Mouse (Mus musculus) hindbrain, embryonic 10.5 days (tissue): ENCODE data around the gene Hhat. TPM values are rescaled to one million over a fixed set of nuclear protein-coding genes. Genes with fewer than 3 reads are reported as not detected.

Source experiments
- DNase-seq: peaks from one replicate; pipeline ENCODE4 v3.0.0-alpha.2; 2017; ENCODE audit warnings: low spot score
- H3K27ac ChIP-seq: fragments of 300-500 bp; sonication (generic); 2 replicates; pipeline ENCODE4 v1.5.1; 2016; ENCODE audit warnings: mild to moderate bottlenecking, moderate library complexity
- H3K27me3 ChIP-seq: fragments of 300-500 bp; sonication (generic); 2 replicates; pipeline ENCODE4 v1.6.1; 2016; ENCODE audit warnings: mild to moderate bottlenecking; ENCODE audit not compliant: poor library complexity, insufficient read depth, severe bottlenecking
- H3K36me3 ChIP-seq: fragments of 300-500 bp; sonication (generic); 2 replicates; pipeline ENCODE4 v1.6.1; 2016; ENCODE audit warnings: mild to moderate bottlenecking, moderate library complexity
- H3K4me1 ChIP-seq: fragments of 300-500 bp; sonication (generic); replicated peaks from 2 replicates; pipeline ENCODE4 v1.6.1; 2016; ENCODE audit warnings: mild to moderate bottlenecking
- H3K4me3 ChIP-seq: fragments of 300-500 bp; sonication (generic); 2 replicates; pipeline ENCODE4 v1.5.1; 2016; ENCODE audit warnings: mild to moderate bottlenecking, moderate library complexity
- H3K9me3 ChIP-seq: fragments of 300-500 bp; sonication (generic); 2 replicates; pipeline ENCODE4 v1.6.1; 2016; ENCODE audit warnings: mild to moderate bottlenecking, moderate library complexity
- WGBS: fragments of 180-500 bp; shearing (Covaris S2); methylation state at CpG from one replicate; pipeline ENCODE4 v1.1.7; 2016; 5-methylcytosine and 5-hydroxymethylcytosine counted together
- polyA plus RNA-seq: library from polyadenylated mRNA; unstranded; fragments of >200 nt; fragmentation: Nextera tagmentation; extraction: Ambion mirVana; gene quantifications from 2 replicates; pipeline ENCODE4 v1.2.1, GENCODE M21; 2016

Gene Hhat
- polyA plus RNA-seq, 1 experiment from 2014 or later: 8.9 TPM

- H3K4me1 ChIP-seq: peaks cover 25% of the 10 kb centered on the region
- H3K27me3 ChIP-seq: peaks cover 7% of the 10 kb centered on the region
- DNase-seq: peak; percentile 65
- H3K36me3 ChIP-seq: no peaks in the 10 kb centered on the region
- H3K27ac ChIP-seq: peak overlapping the region; percentile 98
- no peaks in the 10 kb centered on the region for H3K9me3 ChIP-seq
- 22% methylated on average over 10 of the region's 10 CpGs for WGBS
- H3K4me3 ChIP-seq: peak overlapping the region; percentile 88
Observed at GRCm38 (mm10) chr1:192770130-192770494, 911 bp downstream of the Hhat start.

DNA sequence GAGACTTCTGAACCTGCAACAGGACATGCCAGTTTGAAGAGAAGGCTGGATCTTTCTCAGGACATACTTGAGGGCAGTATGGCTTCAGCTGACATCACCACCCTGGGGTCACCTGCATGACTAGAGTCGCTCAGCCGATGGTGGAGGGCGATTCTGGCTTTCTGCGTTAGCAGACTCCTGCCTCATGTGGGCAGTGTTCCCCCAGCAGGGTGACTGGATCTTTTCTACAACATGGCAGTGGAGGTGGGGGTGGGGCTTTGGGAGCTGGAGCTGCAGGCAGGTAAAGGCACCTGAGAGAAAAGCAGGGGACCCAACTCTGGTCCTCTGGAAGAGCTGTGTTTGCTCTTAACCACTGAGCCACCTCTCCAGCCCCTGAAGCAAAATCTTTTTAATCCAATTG, 5.5 kb downstream of the Hhat start:
- DNase-seq: no peak
- H3K4me3 ChIP-seq: no peak overlapping the region
- H3K27ac ChIP-seq: no peak overlapping the region
- peaks cover 16% of the 10 kb centered on the region for H3K4me1 ChIP-seq
- 35% methylated on average over 4 of the region's 4 CpGs for WGBS
- H3K27me3 ChIP-seq: no peaks in the 10 kb centered on the region
- H3K9me3 ChIP-seq: no peaks in the 10 kb centered on the region
- no peaks in the 10 kb centered on the region for H3K36me3 ChIP-seq

DNA sequence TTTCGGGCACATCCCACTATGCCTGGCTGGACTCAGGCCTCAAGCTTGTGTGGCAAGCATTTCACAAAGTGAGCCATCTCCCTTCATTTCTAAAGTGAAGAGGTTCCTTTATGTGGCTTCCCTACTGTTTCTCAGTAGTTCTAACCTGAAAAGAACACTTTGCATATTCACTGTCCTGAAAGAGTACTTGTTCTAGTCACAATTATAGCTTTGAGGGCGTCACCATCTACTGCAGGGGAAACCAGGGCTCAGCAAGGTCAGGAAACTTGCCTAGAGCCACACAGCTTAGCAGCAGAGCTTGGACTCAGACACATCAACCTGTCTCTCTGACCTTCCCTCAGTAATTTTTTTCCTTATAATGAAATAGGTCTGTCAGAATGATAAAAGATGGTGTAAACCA, 6.5 kb downstream of the Hhat start:
- Histone ChIP-seq H3K36me3 (no peaks in the 10 kb centered on the region), H3K27ac (no peak overlapping the region), H3K27me3 (no peaks in the 10 kb centered on the region), H3K9me3 (no peaks in the 10 kb centered on the region), H3K4me1 (peaks cover 6% of the 10 kb centered on the region; the same call in 1 of the 2 replicates), H3K4me3 (no peak overlapping the region)
- WGBS: 64% methylated on average over 2 of the region's 2 CpGs
- DNase-seq: no peak

GRCm38 (mm10) chr1:192762946-192763933, 7.8 kb downstream of the Hhat start:
- no peak for DNase-seq
- no peaks in the 10 kb centered on the region for H3K36me3 ChIP-seq
- 0 out of 2 replicates have a peak, but pooled peaks cover 6% of the 10 kb centered on the region for H3K4me1 ChIP-seq
- no peaks in the 10 kb centered on the region for H3K9me3 ChIP-seq
- no peak overlapping the region for H3K27ac ChIP-seq
- WGBS: 75% methylated on average over 7 of the region's 7 CpGs
- no peak overlapping the region for H3K4me3 ChIP-seq
- H3K27me3 ChIP-seq: no peaks in the 10 kb centered on the region

GRCm38 (mm10) chr1:192756674-192757073, 14.3 kb downstream of the Hhat start:
- no peaks in the 10 kb centered on the region for H3K27me3 ChIP-seq
- H3K27ac ChIP-seq: peak overlapping the region; percentile 84
- no peak for DNase-seq
- no peak overlapping the region for H3K4me3 ChIP-seq
- H3K4me1 ChIP-seq: peaks cover 37% of the 10 kb centered on the region
- no peaks in the 10 kb centered on the region for H3K9me3 ChIP-seq
- 88% methylated on average over 7 of the region's 7 CpGs for WGBS
- H3K36me3 ChIP-seq: no peaks in the 10 kb centered on the region

DNA sequence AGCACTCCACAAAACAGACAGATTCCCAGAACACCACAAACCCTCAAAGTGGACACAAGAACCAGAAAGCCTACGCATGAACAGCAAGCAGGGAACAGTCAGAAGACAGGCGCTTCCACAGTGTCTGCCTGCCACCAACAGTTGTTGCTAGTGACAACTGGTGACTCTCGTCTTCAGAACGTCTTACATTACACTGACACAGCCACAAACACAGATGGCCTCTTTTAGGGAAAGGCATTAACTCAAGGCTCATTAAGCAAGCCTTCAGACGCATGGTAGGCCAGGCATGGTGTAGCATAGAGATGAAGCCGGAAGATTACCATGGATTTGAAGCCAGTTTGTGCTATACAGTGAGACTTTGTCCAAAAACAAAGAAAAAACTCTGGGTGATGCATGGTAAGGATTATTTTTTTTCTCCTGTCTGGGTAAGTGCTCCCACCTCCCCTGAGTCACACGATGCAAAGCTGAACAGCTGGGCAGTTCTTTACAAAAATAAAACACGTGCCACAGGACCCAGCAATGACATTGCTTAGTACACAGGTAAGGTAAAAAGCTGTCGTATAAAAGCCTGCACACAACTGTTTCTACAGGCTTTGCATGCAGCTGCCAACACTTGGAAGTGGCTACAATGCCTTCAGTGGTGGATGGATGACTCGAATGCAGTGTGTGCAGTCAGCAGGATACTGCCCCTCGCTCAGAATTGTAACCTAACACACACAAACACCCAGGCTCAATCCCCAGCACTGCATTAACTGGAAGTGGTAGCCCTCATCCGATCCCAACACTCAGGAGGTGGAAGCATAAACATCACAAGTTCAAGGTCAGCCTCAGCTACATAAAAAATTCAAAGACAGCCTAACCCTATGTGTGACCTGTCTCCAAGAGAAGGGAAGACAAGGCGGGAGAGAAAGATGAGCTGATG, 15.1 kb downstream of the Hhat start:
- Histone ChIP-seq H3K9me3 (no peaks in the 10 kb centered on the region), H3K27ac (peak overlapping the region; percentile 84), H3K4me3 (peak overlapping the region; percentile 20; the same call in 1 of the 2 replicates), H3K4me1 (peaks cover 37% of the 10 kb centered on the region), H3K36me3 (no peaks in the 10 kb centered on the region), H3K27me3 (no peaks in the 10 kb centered on the region)
- 59% methylated on average over 13 of the region's 13 CpGs for WGBS
- peak; percentile 36 for DNase-seq

DNA sequence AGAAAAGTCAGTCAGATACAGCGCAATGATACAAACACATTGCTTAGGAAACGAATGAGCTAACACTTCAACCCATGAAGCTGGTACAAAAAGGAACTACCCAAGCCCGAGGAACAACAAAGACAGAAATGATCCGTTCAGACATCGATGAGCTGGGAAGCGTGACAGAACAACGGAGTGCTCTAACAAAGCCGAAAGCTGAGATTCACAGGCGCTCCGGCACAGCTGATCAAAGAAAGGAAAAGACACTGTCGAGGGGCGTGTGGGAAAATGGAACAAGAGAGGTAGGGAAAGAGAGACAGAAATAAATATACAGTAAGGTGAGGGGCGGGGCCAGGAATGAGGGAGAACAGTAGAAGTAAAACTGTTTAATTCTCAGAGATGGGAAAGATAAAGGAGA, 15.8 kb downstream of the Hhat start:
- Histone ChIP-seq H3K4me1 (peaks cover 37% of the 10 kb centered on the region), H3K27ac (peak overlapping the region; percentile 84), H3K36me3 (no peaks in the 10 kb centered on the region), H3K4me3 (peak overlapping the region; percentile 20; the same call in 1 of the 2 replicates), H3K27me3 (no peaks in the 10 kb centered on the region), H3K9me3 (no peaks in the 10 kb centered on the region)
- peak; percentile 22 for DNase-seq
- WGBS: 44% methylated on average over 13 of the region's 13 CpGs

- Histone ChIP-seq H3K4me3 (no peak overlapping the region), H3K27ac (peak overlapping the region; percentile 84; the same call in 1 of the 2 replicates), H3K4me1 (peaks cover 37% of the 10 kb centered on the region), H3K9me3 (no peaks in the 10 kb centered on the region), H3K36me3 (no peaks in the 10 kb centered on the region), H3K27me3 (no peaks in the 10 kb centered on the region)
- no peak for DNase-seq
- 94% methylated on average over 4 of the region's 4 CpGs for WGBS
Observed at GRCm38 (mm10) chr1:192754268-192754667, 16.8 kb downstream of the Hhat start.

- 56% methylated on average over 8 of the region's 8 CpGs for WGBS
- Histone ChIP-seq H3K4me1 (peaks cover 37% of the 10 kb centered on the region), H3K27ac (peak overlapping the region; percentile 51; the same call in 1 of the 2 replicates), H3K27me3 (no peaks in the 10 kb centered on the region), H3K9me3 (no peaks in the 10 kb centered on the region), H3K4me3 (no peak overlapping the region), H3K36me3 (no peaks in the 10 kb centered on the region)
- DNase-seq: peak; percentile 33
Observed at GRCm38 (mm10) chr1:192752659-192753601, 18.1 kb downstream of the Hhat start.

DNA sequence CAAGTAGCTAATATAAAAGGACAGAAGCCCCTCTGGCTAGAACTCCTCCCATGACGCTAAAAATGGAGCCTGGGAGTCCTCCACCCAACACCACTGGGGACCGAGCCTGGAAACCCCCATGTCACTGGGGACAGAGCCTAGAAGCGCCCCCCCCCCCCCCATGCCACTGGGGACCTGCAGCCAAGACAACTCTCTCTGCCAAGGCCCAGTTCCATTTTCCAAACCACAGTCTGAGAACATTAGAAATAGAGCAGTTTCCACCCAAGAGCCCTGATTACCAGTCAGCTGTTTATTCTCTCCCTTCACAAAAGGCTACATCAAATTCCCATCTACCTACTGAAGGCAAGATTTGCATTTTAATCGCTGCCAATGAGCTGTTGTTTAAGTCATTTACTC, 21.0 kb downstream of the Hhat start:
- no peak for DNase-seq
- Histone ChIP-seq H3K4me3 (no peak overlapping the region), H3K36me3 (no peaks in the 10 kb centered on the region), H3K4me1 (peaks cover 19% of the 10 kb centered on the region), H3K9me3 (no peaks in the 10 kb centered on the region), H3K27ac (no peak overlapping the region), H3K27me3 (no peaks in the 10 kb centered on the region)
- WGBS: 70% methylated on average over 4 of the region's 4 CpGs

- Histone ChIP-seq H3K27ac (no peak overlapping the region), H3K27me3 (no peaks in the 10 kb centered on the region), H3K4me1 (peaks cover 19% of the 10 kb centered on the region), H3K9me3 (no peaks in the 10 kb centered on the region), H3K4me3 (no peak overlapping the region), H3K36me3 (no peaks in the 10 kb centered on the region)
- WGBS: 86% methylated on average over 6 of the region's 6 CpGs
- DNase-seq: no peak
Observed at GRCm38 (mm10) chr1:192749270-192750041, 21.6 kb downstream of the Hhat start.
